Mouse (Mus musculus) bone marrow, adult 2 months (tissue): ENCODE measurements around the gene Chst10.

Experiments
- CTCF ChIP-seq: fragments of 200-500 bp; IDR thresholded peaks from 2 replicates; pipeline ENCODE4 v1.5.1; 2011; ENCODE audit warnings: low read length, control low read depth; ENCODE audit not compliant: control insufficient read depth, insufficient read depth
- POLR2A ChIP-seq: fragments of 200-500 bp; IDR thresholded peaks from 2 replicates; pipeline ENCODE4 v1.6.1; 2011; ENCODE audit warnings: low read depth, mild to moderate bottlenecking, control low read depth, low read length, borderline replicate concordance; ENCODE audit not compliant: control insufficient read depth

- TF ChIP-seq CTCF (no peak), POLR2A (no peak)
These were observed 11.4 kb downstream of the Chst10 start for GRCm38 (mm10) chr1:38886602-38887001.
